Mouse (Mus musculus) megakaryocyte, embryonic 14.5 days (primary cell): ENCODE measurements around the gene Iqce. TPM values are rescaled to one million over a fixed set of nuclear protein-coding genes. Genes with fewer than 3 reads are reported as not detected.
A peak's percentile ranks its signal among the peaks of the same experiment; 100 is the strongest.

Source experiments
- H3K27me3 ChIP-seq: replicated peaks from 2 replicates; pipeline ENCODE3; 2012; ENCODE audit warnings: inconsistent platforms
- H3K36me3 ChIP-seq: replicated peaks from 2 replicates; pipeline ENCODE3; 2012; ENCODE audit warnings: low read length, inconsistent platforms, mixed read lengths
- H3K4me1 ChIP-seq: 2 replicates; pipeline ENCODE4 v1.6.1; 2012; ENCODE audit warnings: inconsistent platforms
- H3K4me3 ChIP-seq: replicated peaks from 2 replicates; pipeline ENCODE3; 2012; ENCODE audit warnings: moderate library complexity, mild to moderate bottlenecking, inconsistent platforms
- H3K9me3 ChIP-seq: 2 replicates; pipeline ENCODE4 v1.6.1; 2012; ENCODE audit warnings: inconsistent platforms
- FLI1 ChIP-seq: IDR thresholded peaks from 2 replicates; pipeline ENCODE4 v1.6.1; 2012; ENCODE audit warnings: low read length, inconsistent platforms, mixed read lengths
- GATA1 ChIP-seq: IDR thresholded peaks from 3 replicates; pipeline ENCODE4 v1.6.1; 2012; ENCODE audit warnings: mixed read lengths, low read length, inconsistent platforms, borderline replicate concordance
- polyA plus RNA-seq: library from polyadenylated mRNA; stranded (reverse); fragments of >175 nt; gene quantifications from 2 replicates; pipeline ENCODE4 v1.2.3, GENCODE M21; 2012; ENCODE audit warnings: low replicate concordance; ENCODE audit not compliant: insufficient read depth

Gene Iqce
- polyA plus RNA-seq, 1 experiment = 4.7 TPM

DNA sequence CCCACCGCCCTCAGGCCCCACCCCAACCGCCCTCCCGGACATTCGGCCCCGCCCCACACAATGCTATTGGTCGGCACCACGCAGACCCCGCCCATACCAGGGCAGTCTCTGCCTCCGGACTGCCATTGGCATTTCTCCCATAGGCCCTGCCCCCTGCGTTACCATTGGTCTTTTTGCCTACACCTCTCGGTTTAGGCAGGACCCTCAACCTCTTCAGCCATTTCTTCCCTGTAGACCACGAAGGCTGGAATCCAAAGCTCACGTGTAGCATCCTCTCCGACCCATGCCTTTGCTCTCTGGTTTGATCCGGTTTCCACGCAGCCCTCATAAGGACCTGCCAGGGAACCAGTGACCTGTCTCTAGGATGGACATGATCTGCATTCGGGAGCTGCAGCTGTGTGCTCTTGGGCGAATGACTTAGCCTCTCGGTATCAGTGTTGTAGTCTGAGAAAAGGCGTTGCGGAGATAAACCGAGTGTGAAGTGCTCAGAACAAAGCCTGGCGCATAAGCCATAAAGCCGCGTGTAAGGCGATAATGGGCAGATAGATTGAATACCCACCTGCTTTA is 53.0 kb downstream of the Iqce start:
- H3K27me3 ChIP-seq = no peaks in the 10 kb centered on the region
- H3K4me1 ChIP-seq = peaks cover 86% of the 10 kb centered on the region
- H3K36me3 ChIP-seq = peaks cover 25% of the 10 kb centered on the region
- no peaks in the 10 kb centered on the region for H3K9me3 ChIP-seq
- TF ChIP-seq GATA1 (no peak), FLI1 (no peak)
- peak overlapping the region; percentile 96 for H3K4me3 ChIP-seq

DNA sequence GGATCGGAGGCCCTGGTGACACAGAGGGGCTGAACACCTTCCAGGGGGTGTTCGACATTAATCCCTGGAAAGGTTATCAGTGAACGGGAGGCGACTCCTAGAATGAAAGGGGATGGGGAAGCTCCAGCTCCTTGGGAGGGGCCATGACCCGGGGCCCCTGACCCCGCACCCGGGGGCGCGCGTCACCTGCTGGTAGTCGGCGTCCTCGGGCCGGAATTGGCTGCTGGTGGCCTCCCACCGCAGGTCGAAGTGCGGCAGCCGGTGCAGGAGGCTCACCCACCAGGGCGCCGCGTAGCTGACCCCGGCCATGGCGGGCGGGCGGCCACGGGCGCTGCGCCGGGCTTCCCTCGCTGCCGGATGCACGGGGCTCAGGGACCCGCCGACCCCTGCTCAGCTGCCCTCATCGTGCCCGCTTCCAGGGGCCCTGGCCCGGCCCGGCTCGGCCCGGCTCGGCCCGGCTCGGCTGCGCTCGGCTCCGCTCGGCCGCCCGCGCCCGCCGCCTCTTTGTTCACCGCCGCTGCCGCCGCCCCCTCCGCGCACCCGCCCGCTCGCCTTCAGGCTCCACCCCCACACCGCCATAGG is 53.6 kb downstream of the Iqce start, which contains the start of gene Ttyh3:
Gene Ttyh3, minus strand, starts transcription at position 513 of the 582 bp plus-strand sequence.
- H3K4me1 ChIP-seq = peaks cover 88% of the 10 kb centered on the region
- no peaks in the 10 kb centered on the region for H3K27me3 ChIP-seq
- TF ChIP-seq FLI1 (no peak), GATA1 (no peak)
- peak within 1 kb of the TSS; percentile 96 for H3K4me3 ChIP-seq
- no peaks in the 10 kb centered on the region for H3K9me3 ChIP-seq
- H3K36me3 ChIP-seq = peaks cover 30% of the 10 kb centered on the region

DNA sequence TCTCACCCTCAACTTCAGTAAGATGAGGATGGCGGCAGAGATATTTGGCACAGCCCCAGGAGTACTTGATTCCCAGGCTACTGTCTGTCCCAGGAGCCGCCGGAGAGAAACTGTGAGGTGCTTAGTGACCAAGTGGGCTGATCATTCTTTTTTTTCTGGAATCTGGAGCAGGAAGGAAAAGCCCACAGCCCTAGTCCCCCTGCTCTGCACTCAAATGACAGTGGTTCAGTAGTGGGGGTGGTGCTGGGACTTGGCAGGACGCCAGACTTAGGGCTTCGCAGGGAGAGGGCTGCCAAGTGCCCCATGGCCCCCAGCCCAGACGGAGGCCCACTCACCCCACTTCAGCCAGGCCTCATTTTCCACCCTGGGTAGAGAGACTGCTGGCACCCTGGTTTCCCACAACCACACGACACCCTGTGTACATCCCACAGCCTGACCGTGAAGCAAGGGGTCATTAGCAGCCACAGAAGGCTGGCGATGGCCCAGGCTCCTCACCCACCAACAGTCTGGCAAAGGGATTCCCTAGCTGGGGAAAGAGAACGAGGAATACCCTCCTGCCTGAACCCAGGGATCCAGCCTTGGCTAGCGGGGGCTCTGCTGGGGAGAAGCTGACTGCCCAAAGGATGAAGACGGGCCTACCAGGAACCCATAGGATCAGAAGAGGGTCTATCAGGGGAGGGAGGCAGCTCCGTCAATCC is 54.2 kb downstream of the Iqce start:
- Histone ChIP-seq H3K36me3 (peaks cover 37% of the 10 kb centered on the region), H3K4me1 (peaks cover 93% of the 10 kb centered on the region), H3K4me3 (peak overlapping the region; percentile 96), H3K9me3 (no peaks in the 10 kb centered on the region), H3K27me3 (no peaks in the 10 kb centered on the region)
- TF ChIP-seq GATA1 = no peak
- TF ChIP-seq FLI1 = no peak

DNA sequence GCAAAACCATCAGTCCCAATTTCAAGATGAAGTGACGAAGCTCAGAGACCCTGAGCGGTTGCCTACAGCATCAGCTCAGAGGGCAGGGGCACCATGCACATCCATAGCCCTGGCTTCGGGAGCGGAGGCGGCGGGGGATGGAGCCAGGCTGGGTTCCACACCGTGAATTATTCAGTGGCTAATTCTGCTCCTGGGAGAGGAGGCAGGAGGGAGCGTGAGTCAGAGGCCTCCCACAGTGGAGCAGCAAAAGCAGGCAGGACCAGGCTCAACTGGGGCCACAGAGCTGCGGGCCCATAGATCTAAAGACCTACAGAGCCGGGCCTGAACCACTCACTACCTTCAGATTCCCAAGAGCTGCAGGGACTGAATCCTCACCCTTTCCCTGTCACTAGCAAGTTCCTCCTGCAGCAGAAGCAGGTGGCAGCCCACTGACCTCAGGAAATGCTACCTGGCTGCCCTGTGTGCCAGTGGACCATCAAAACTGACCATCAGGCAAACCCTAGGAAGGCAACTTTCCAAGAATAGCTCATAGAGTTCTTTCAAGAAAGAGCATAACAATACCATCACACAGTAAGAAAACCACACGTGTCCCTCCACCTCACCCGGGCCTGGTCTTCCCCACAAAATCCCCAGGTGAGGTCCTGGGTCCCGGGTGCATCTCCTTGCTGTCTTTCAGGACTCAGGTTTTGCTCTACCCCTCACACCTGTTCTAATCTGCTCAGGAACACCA is 55.0 kb downstream of the Iqce start:
- no peaks in the 10 kb centered on the region for H3K27me3 ChIP-seq
- TF ChIP-seq FLI1 (no peak), GATA1 (no peak)
- H3K4me1 ChIP-seq = peaks cover 93% of the 10 kb centered on the region
- H3K36me3 ChIP-seq = peaks cover 42% of the 10 kb centered on the region
- H3K9me3 ChIP-seq = no peaks in the 10 kb centered on the region
- peak overlapping the region; percentile 96 for H3K4me3 ChIP-seq

DNA sequence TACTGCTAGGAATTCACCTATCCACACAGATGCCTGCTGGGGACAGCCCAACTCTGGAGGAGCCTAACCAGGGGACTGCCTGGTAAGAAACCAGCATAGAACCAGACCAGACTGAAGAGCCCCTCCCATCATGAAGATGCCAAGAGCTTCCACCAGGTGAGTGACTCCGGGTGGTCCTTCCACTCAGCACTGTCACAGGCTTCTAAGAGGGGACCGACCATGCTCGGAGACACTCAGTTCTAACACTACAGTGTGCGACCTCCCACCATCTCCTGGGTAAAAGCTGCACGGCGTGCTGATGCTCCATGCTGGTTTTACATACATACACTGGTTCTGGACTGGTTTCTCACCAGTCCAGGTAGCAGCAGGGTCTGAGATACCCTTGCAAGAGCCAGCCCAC is 56.0 kb downstream of the Iqce start:
- TF ChIP-seq GATA1 (no peak), FLI1 (no peak)
- H3K4me1 ChIP-seq = peaks cover 93% of the 10 kb centered on the region
- H3K27me3 ChIP-seq = no peaks in the 10 kb centered on the region
- H3K4me3 ChIP-seq = peak overlapping the region; percentile 96
- peaks cover 47% of the 10 kb centered on the region for H3K36me3 ChIP-seq
- no peaks in the 10 kb centered on the region for H3K9me3 ChIP-seq

DNA sequence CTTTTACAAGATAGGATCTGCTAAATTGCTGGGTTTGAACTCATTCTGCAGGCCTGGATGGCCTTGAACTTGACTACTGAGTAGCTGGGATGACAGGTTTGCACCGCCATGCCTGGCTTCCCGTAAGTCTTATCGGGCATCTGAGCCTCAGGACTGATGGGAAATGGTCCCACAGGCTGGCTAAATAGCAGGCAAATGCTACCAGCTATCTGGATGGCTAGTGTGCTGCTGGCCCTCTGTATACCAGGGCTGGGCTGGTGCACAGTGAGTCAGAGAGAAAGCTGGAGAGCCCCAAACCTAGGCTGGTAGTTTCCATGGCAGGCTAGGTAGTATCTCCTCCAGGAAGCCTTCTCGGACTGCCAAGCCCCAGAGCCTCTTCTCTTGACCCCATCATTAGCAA is 56.7 kb downstream of the Iqce start:
- Histone ChIP-seq H3K4me1 (peaks cover 93% of the 10 kb centered on the region), H3K9me3 (no peaks in the 10 kb centered on the region), H3K36me3 (peaks cover 54% of the 10 kb centered on the region), H3K4me3 (peak overlapping the region; percentile 96), H3K27me3 (no peaks in the 10 kb centered on the region)
- TF ChIP-seq GATA1 = no peak
- no peak for TF ChIP-seq FLI1

DNA sequence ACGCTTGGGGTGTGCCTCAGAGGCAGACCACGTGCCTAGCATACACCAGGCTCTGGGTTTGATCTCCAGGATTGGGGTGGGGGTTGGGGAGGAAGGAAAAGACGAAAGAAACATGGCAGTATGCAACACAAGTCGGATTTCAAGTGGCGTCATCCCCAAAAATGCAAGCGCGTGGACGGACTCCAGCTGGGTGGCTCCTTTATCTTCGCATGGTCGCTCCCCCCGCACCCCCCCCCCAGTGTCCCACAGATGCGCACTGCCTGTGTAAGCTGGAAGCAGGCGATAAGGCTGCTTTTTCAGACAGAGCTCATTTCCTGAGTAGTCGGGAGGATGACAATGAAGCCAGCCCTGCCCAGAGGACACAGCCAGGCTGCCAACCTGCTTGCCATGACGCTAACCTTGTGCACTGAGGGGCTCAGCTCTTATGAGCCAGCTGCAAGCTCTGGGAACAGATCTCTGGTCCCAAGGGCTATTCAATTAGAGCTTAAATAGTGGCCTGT is 57.4 kb downstream of the Iqce start:
- Histone ChIP-seq H3K9me3 (no peaks in the 10 kb centered on the region), H3K27me3 (no peaks in the 10 kb centered on the region), H3K4me3 (peak overlapping the region; percentile 96), H3K4me1 (peaks cover 93% of the 10 kb centered on the region), H3K36me3 (peaks cover 61% of the 10 kb centered on the region)
- no peak for TF ChIP-seq FLI1
- TF ChIP-seq GATA1 = peak; percentile 78; the same call in 2 of the 3 replicates

DNA sequence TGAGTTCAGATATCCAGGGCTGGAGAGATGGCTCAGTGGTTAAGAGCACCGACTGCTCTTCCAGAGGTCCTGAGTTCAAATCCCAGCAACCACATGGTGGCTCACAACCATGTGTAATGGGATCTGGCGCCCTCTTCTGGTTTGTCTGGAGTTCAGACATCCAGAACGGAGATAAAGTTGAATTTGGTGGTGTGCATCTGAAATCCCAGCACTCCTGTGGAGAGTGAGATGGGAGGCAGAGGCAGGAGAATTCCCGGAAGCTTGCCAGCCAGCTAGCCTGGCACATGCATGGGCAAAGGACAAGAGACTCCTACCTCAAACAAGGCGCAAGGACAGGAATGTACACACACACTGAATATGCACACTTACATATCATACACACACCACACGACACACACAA is 57.9 kb downstream of the Iqce start:
- TF ChIP-seq GATA1 = no peak
- TF ChIP-seq FLI1 = no peak
- Histone ChIP-seq H3K27me3 (no peaks in the 10 kb centered on the region), H3K4me1 (peaks cover 93% of the 10 kb centered on the region), H3K36me3 (peaks cover 66% of the 10 kb centered on the region), H3K4me3 (peak overlapping the region; percentile 96), H3K9me3 (no peaks in the 10 kb centered on the region)

DNA sequence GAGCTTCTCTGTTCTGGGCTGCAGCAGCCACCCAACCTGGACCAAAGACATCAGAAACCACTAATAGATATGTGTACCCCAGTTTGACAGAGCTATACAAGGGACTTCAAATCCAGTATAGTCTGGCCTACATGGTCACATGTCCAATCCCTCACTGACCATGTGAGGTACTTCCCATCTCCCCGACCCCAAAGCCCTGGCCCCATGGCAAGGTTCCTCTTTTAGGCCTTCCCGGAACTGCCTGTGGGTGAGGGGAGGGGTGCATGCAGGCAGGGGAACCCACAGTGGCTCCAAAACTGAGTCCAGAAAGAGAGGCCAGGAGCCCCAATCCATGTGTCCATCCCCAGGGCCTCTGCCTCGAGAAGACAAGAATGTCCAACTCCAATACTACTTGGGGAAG is 60.1 kb downstream of the Iqce start:
- H3K9me3 ChIP-seq = no peaks in the 10 kb centered on the region
- no peaks in the 10 kb centered on the region for H3K27me3 ChIP-seq
- H3K36me3 ChIP-seq = peaks cover 83% of the 10 kb centered on the region
- no peak for TF ChIP-seq GATA1
- no peak for TF ChIP-seq FLI1
- peaks cover 97% of the 10 kb centered on the region for H3K4me1 ChIP-seq
- H3K4me3 ChIP-seq = peak overlapping the region; percentile 66

DNA sequence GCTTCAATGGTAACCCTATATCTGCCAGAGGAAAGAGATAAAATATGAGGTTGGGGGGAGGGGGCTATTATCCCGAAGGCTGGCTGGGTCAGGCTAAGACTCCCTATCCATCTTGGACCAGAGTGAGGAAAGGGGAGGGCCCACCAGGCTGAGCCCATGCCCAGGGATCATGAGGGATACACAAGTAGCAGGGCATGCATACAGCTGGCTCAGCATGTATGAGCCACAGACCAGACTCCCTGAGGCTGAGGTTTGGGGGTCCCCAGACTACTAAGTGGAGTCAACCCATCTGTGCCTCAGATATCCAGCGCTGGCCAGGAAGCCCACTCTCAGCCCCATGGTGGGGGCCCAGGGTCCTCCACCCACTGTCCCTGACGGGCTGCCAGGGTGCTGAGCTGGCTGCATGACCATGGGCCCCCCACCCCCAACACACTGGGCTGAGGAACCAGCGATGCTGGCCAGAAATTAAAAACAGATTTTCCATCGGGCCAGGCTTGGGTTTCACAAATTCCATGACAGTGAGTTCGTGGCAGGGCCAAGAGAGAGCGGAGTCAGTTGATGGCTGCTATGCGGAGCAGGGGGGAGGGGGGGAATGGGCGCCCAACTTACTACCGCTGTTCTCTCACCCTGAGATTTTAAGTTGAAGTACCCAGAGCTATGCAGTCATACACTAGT is 60.8 kb downstream of the Iqce start:
- Histone ChIP-seq H3K9me3 (no peaks in the 10 kb centered on the region), H3K4me1 (peaks cover 96% of the 10 kb centered on the region), H3K4me3 (peak overlapping the region; percentile 76), H3K27me3 (no peaks in the 10 kb centered on the region), H3K36me3 (peaks cover 83% of the 10 kb centered on the region)
- TF ChIP-seq FLI1 (no peak), GATA1 (no peak)
